Mouse (Mus musculus) kidney, embryonic 15.5 days (tissue): ENCODE results near the gene 2900011O08Rik. TPM values are rescaled to one million over a fixed set of nuclear protein-coding genes. Genes with fewer than 3 reads are reported as not detected.
"Not testable (repeated sequence)": the region's sequence is repeated elsewhere in the genome, so short reads cannot be mapped to it uniquely, and the experiment has no call there.

Experiments used
- ATAC-seq: fragments of 200-750 bp; cut with Nextera tagmentation; replicated peaks from 2 replicates; pipeline ENCODE4 v1.8.0; 2017; ENCODE audit warnings: moderate TSS enrichment; ENCODE audit not compliant: low FRiP score
- H3K27ac ChIP-seq: fragments of 300-500 bp; sonication (generic); 2 replicates; pipeline ENCODE4 v1.5.1; 2015; ENCODE audit warnings: mild to moderate bottlenecking, inconsistent platforms
- H3K27me3 ChIP-seq: fragments of 300-500 bp; sonication (generic); 2 replicates; pipeline ENCODE4 v1.6.1; 2015; ENCODE audit warnings: inconsistent platforms
- H3K36me3 ChIP-seq: fragments of 300-500 bp; sonication (generic); 2 replicates; pipeline ENCODE4 v1.6.1; 2015; ENCODE audit warnings: inconsistent platforms
- H3K4me1 ChIP-seq: fragments of 300-500 bp; sonication (generic); 2 replicates; pipeline ENCODE4 v1.6.1; 2015; ENCODE audit warnings: inconsistent platforms
- H3K4me2 ChIP-seq: fragments of 300-500 bp; sonication (generic); 2 replicates; pipeline ENCODE4 v1.6.1; 2015; ENCODE audit warnings: moderate library complexity, mild to moderate bottlenecking, inconsistent platforms
- H3K4me3 ChIP-seq: fragments of 300-500 bp; sonication (generic); replicated peaks from 2 replicates; pipeline ENCODE4 v1.5.1; 2015; ENCODE audit warnings: mild to moderate bottlenecking, inconsistent platforms
- H3K9ac ChIP-seq: fragments of 300-500 bp; sonication (generic); 2 replicates; pipeline ENCODE4 v1.6.1; 2015; ENCODE audit warnings: mild to moderate bottlenecking, inconsistent platforms
- H3K9me3 ChIP-seq: fragments of 300-500 bp; sonication (generic); replicated peaks from 2 replicates; pipeline ENCODE4 v1.6.1; 2016; ENCODE audit warnings: inconsistent platforms
- WGBS: fragments of 180-500 bp; shearing (Covaris S2); methylation state at CpG from one replicate; pipeline ENCODE4 v1.1.7; 2015; ENCODE audit warnings: mixed read lengths; 5-methylcytosine and 5-hydroxymethylcytosine counted together
- polyA plus RNA-seq: library from polyadenylated mRNA; unstranded; fragments of >200 nt; fragmentation: Nextera tagmentation; extraction: Ambion mirVana; gene quantifications from 2 replicates; pipeline ENCODE4 v1.2.1, GENCODE M21; 2015

The 2900011O08Rik gene
- polyA plus RNA-seq, 1 experiment from 2014 or later: 2.2 TPM

GRCm38 (mm10) chr16:14046224-14046756 is 59.9 kb downstream of the 2900011O08Rik start:
- H3K4me3 ChIP-seq: no peak overlapping the region
- no peaks in the 10 kb centered on the region for H3K27me3 ChIP-seq
- 59% methylated on average over 4 of the region's 4 CpGs for WGBS
- H3K4me1 ChIP-seq: no peaks in the 10 kb centered on the region
- no peak overlapping the region for H3K27ac ChIP-seq
- H3K36me3 ChIP-seq: no peaks in the 10 kb centered on the region
- 0 out of 2 replicates have a peak, but pooled peaks have one; percentile 22 for ATAC-seq
- H3K4me2 ChIP-seq: no peak overlapping the region
- no peaks in the 10 kb centered on the region for H3K9me3 ChIP-seq
- H3K9ac ChIP-seq: no peak overlapping the region

- H3K9ac ChIP-seq: no peak overlapping the region
- no peaks in the 10 kb centered on the region for H3K36me3 ChIP-seq
- no peaks in the 10 kb centered on the region for H3K4me1 ChIP-seq
- no peak overlapping the region for H3K27ac ChIP-seq
- H3K4me3 ChIP-seq: no peak overlapping the region
- H3K9me3 ChIP-seq: no peaks in the 10 kb centered on the region
- no peak for ATAC-seq
- H3K27me3 ChIP-seq: no peaks in the 10 kb centered on the region
- WGBS: 98% methylated on average over 2 of the region's 2 CpGs
- H3K4me2 ChIP-seq: no peak overlapping the region
Observed at GRCm38 (mm10) chr16:14052221-14052620, 65.8 kb downstream of the 2900011O08Rik start.

DNA sequence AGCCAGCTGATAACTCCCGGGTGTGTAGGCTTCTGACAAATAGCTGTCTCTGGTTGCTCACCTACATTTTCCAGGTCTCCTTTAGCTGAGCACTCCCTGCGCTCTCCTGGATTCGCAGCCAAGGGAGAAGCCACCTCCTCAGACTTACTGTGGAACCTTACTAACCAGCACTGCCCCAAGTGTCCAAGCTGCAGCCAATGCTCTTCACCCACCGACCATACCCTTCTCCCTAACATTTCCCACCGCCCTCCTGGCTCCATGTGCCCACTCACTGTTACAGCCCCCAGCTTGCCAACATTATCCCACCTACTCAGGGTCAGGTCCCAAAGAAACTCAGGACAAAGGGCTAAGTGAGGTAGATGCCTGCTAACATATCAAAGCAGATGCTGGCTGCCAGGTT is 66.7 kb downstream of the 2900011O08Rik start:
- Histone ChIP-seq H3K4me2 (no peak overlapping the region), H3K4me3 (no peak overlapping the region), H3K9me3 (no peaks in the 10 kb centered on the region), H3K4me1 (no peaks in the 10 kb centered on the region), H3K27me3 (no peaks in the 10 kb centered on the region), H3K36me3 (no peaks in the 10 kb centered on the region), H3K9ac (no peak overlapping the region), H3K27ac (no peak overlapping the region)
- ATAC-seq: no peak
- WGBS: 80% methylated on average over 5 of the region's 5 CpGs

GRCm38 (mm10) chr16:14055271-14055670 is 68.9 kb downstream of the 2900011O08Rik start:
- no peak overlapping the region for H3K4me3 ChIP-seq
- no peaks in the 10 kb centered on the region for H3K9me3 ChIP-seq
- no peak for ATAC-seq
- 44% methylated on average over 1 of the region's 1 CpGs for WGBS
- no peaks in the 10 kb centered on the region for H3K4me1 ChIP-seq
- no peaks in the 10 kb centered on the region for H3K27me3 ChIP-seq
- H3K36me3 ChIP-seq: no peaks in the 10 kb centered on the region
- H3K27ac ChIP-seq: no peak overlapping the region
- no peak overlapping the region for H3K9ac ChIP-seq
- no peak overlapping the region for H3K4me2 ChIP-seq

DNA sequence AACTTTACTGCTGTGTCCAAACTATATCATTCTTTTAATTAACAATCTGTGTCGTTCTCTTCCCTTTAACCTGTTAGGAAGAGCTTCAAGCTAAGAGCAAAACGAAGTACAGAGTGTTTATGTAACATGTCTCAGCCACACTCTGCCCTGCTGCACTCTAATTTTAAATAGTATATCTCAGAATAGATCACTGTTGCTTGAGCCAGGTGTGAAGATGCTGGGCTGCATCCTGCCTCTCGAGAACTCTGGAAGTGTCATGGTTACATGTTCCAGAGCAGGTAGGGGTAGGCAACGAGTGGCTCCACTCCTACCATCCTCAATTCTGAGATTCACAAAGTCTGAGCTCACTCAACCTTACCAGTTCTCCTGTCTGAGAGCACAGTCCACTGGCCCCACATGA is 70.3 kb downstream of the 2900011O08Rik start:
- H3K4me1 ChIP-seq: no peaks in the 10 kb centered on the region
- no peak for ATAC-seq
- no peak overlapping the region for H3K9ac ChIP-seq
- 52% methylated on average over 4 of the region's 4 CpGs for WGBS
- no peak overlapping the region for H3K27ac ChIP-seq
- H3K9me3 ChIP-seq: no peaks in the 10 kb centered on the region
- H3K4me2 ChIP-seq: no peak overlapping the region
- H3K4me3 ChIP-seq: no peak overlapping the region
- H3K36me3 ChIP-seq: no peaks in the 10 kb centered on the region
- no peaks in the 10 kb centered on the region for H3K27me3 ChIP-seq

DNA sequence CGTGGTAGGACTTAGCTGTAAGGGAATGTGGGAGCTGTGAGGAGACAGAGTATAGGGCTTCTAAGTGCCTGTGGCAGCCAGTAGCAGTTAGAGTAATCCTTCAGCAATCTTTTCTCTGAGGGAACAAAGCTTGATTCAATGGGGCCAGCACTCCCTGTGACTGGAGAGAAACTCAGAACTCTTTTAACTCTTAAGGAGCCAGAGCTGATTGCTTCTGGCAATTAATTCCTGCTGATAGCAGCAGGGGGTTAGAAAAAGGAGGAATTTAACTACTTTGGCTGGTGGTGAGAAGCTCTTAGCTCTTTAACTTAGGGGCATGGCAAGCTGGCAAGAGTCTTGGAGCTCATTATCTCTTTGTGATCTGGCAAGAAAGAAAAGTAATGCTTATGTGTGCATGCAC is 72.1 kb downstream of the 2900011O08Rik start:
- Histone ChIP-seq H3K4me1 (no peaks in the 10 kb centered on the region), H3K4me3 (no peak overlapping the region), H3K27ac (no peak overlapping the region), H3K36me3 (no peaks in the 10 kb centered on the region), H3K4me2 (no peak overlapping the region), H3K9ac (no peak overlapping the region), H3K9me3 (no peaks in the 10 kb centered on the region), H3K27me3 (no peaks in the 10 kb centered on the region)
- no peak for ATAC-seq
- WGBS: 15% methylated on average over 1 of the region's 1 CpGs

GRCm38 (mm10) chr16:14059118-14059854 is 72.9 kb downstream of the 2900011O08Rik start:
- no peaks in the 10 kb centered on the region for H3K36me3 ChIP-seq
- no peak overlapping the region for H3K4me2 ChIP-seq
- 31% methylated on average over 1 of the region's 1 CpGs for WGBS
- no peaks in the 10 kb centered on the region for H3K9me3 ChIP-seq
- no peak overlapping the region for H3K27ac ChIP-seq
- H3K4me1 ChIP-seq: no peaks in the 10 kb centered on the region
- no peak for ATAC-seq
- no peak overlapping the region for H3K9ac ChIP-seq
- no peaks in the 10 kb centered on the region for H3K27me3 ChIP-seq
- no peak overlapping the region for H3K4me3 ChIP-seq

GRCm38 (mm10) chr16:14059869-14060268 is 73.5 kb downstream of the 2900011O08Rik start:
- H3K27me3 ChIP-seq: no peaks in the 10 kb centered on the region
- 76% methylated on average over 5 of the region's 5 CpGs for WGBS
- no peaks in the 10 kb centered on the region for H3K9me3 ChIP-seq
- H3K4me1 ChIP-seq: no peaks in the 10 kb centered on the region
- H3K36me3 ChIP-seq: no peaks in the 10 kb centered on the region
- no peak overlapping the region for H3K4me2 ChIP-seq
- H3K9ac ChIP-seq: no peak overlapping the region
- no peak overlapping the region for H3K4me3 ChIP-seq
- no peak overlapping the region for H3K27ac ChIP-seq
- no peak for ATAC-seq

DNA sequence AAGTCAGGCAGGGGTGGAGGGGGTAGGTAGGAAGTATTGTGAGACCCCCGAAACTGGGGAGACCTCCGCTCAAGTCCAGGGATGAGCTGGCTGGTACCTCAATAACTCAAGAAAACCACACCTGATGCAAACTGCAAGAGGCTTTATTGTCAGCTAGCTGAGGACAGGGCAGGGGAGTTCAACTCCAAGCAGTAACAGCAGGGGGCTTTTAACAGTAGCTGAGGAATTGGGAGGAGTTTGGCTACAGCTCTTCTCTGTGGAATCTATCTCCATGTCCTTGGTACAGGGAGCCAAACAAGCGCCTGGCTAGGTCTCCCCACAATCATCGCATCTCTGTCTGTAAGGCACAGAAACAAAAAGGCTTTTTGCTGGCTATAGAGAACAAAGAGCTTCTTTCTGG is 80.2 kb downstream of the 2900011O08Rik start:
- not testable (repeated sequence) for H3K9me3 ChIP-seq, H3K27me3 ChIP-seq, H3K36me3 ChIP-seq, H3K27ac ChIP-seq, H3K9ac ChIP-seq, H3K4me2 ChIP-seq, H3K4me1 ChIP-seq, H3K4me3 ChIP-seq, ATAC-seq
- WGBS: 93% methylated on average over 4 of the region's 4 CpGs

DNA sequence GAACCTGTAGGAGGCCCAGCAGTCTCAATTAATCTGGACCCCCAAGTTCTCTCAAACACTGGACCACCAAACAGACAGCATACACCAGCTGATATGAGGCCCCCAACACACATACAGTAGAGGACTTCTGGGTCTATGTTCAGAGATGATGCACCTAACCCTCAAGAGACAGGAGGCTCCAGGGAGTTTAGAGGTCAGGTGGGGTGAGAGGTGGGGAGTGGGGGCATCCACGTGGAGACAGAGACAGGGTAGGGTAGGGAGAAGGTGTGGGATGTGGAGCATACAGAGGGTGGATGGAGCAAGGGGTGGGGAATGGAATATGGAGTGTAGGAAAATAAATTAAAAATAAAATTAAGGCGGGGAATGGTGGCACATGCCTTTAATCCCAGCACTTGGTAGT is 82.3 kb downstream of the 2900011O08Rik start:
- not testable (repeated sequence) for H3K36me3 ChIP-seq, H3K9ac ChIP-seq, H3K4me3 ChIP-seq, H3K27me3 ChIP-seq, H3K4me1 ChIP-seq, H3K4me2 ChIP-seq, ATAC-seq, H3K9me3 ChIP-seq, H3K27ac ChIP-seq
- 78% methylated on average over 2 of the region's 2 CpGs for WGBS

- Histone ChIP-seq H3K4me1 (no peaks in the 10 kb centered on the region), H3K27me3 (no peaks in the 10 kb centered on the region), H3K9ac (no peak overlapping the region), H3K4me2 (no peak overlapping the region), H3K4me3 (no peak overlapping the region), H3K27ac (no peak overlapping the region), H3K9me3 (no peaks in the 10 kb centered on the region), H3K36me3 (no peaks in the 10 kb centered on the region)
- no peak for ATAC-seq
- 83% methylated on average over 5 of the region's 5 CpGs for WGBS
Observed at GRCm38 (mm10) chr16:14070471-14071169, 84.2 kb downstream of the 2900011O08Rik start.

DNA sequence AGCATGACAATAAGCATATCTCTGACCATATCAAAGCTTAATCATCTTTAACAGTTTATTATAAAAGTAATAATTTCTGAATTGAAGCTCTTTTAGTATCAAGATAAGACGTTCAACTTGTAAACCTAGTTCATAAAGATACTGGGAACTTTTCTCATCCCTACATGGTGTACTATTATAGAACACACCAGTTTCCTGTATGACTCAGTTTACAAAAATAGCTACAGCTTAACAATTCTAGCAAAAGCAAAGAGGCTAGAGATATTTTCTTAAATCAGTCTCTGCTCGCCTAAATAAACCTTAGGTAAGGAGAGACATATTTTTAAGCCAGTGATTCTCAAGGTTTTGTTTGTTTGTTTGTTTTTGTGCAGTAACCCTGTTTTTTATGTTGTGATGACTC is 96.5 kb downstream of the 2900011O08Rik start:
- no peaks in the 10 kb centered on the region for H3K4me1 ChIP-seq
- 81% methylated on average over 2 of the region's 2 CpGs for WGBS
- no peak overlapping the region for H3K4me3 ChIP-seq
- H3K27me3 ChIP-seq: no peaks in the 10 kb centered on the region
- H3K9ac ChIP-seq: no peak overlapping the region
- H3K27ac ChIP-seq: no peak overlapping the region
- ATAC-seq: no peak
- H3K36me3 ChIP-seq: no peaks in the 10 kb centered on the region
- H3K9me3 ChIP-seq: no peaks in the 10 kb centered on the region
- no peak overlapping the region for H3K4me2 ChIP-seq
